Mouse (Mus musculus): ENCODE measurements around the gene Pdk2.

DNA sequence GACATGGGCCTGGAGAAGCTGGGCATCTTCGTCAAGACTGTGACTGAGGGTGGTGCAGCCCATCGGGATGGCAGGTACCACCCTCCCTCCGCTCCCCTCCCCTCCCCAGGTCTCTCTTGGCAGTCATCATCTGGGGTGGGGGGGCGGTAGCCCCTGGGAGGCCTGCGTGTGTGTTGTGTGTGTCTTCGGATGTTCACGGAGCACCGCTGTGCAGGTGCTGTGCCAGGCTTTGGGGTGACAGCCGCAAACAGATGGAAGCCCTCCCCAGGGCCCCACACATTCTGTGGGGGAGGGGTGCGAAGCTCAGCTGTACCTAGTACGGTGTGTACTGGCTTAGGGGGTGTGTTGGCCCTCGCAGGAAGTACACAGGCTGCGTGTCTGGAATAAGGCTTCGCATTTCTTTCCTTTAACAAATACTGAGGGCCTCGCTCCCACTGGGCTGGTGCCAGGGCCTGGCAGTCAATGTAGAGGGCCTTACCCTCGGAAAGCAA lies 43.1 kb downstream of the Pdk2 start:
- no peak for TF ChIP-seq CTCF (IDR thresholded peaks at IDR 0.05; ENCODE audit: low read depth)
- no peak for TF ChIP-seq EP300 (optimal IDR thresholded peaks at IDR 0.05)

All from stomach, postnatal 0 days (tissue).